Mouse (Mus musculus): ENCODE results near the gene Sspn.

The Sspn gene

DNA sequence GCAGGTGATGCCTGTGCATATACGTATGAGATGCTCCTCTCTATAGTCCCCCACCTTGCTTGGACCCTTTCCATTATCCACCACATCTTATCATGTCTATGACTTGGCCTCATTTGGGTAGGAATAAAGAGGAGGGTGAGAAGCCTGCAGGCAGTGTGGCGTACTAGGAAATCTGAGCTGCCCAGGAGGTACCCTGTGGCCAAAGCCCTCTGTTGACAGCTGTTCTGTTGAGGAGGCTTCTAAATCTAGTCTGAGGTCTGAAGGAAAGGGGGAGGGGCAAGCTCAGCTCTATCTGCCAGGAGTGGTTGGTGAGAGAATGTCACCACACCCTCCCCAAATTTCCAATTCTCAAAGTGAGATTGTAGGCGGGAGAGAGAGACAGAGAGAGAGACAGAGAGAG, 75.3 kb downstream of the Sspn start:
- DNase-seq (ENCODE audit: low read depth, low spot score) = no peak
- Histone ChIP-seq H3K27me3 (ENCODE audit: control insufficient read depth, insufficient read depth, low read length, poor library complexity, severe bottlenecking) (no peaks in the 10 kb centered on the region), H3K36me3 (ENCODE audit: control insufficient read depth, insufficient read depth, low read length, poor library complexity, severe bottlenecking) (no peaks in the 10 kb centered on the region)

DNA sequence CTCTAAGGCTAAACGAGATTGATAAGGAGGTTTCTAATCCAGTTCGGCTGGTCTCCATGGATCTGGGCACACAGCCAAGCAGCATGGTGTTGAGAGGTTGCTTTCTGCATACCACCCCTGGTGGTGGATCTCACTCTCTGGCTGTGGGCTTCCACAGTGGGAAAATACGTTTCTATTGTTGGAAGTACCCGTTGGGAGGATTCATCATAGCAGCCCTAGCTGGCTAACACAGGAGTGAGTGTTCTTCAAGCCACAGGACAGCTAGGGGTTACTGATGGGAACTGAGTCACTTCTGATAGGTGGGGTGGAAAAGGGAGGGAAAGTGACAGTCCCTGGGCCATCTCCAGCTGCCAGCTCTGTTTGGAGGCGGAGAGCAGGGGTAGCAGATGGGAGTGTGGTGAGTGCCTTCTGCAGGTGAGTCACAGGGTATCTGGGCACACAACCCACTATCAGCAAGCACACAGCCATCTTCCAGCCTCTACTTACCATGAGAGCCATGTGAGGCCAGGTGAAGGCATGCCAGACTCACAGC, 77.1 kb downstream of the Sspn start:
- no peaks in the 10 kb centered on the region for H3K27me3 ChIP-seq (ENCODE audit: control insufficient read depth, insufficient read depth, low read length, poor library complexity, severe bottlenecking)
- H3K36me3 ChIP-seq (ENCODE audit: control insufficient read depth, insufficient read depth, low read length, poor library complexity, severe bottlenecking) = no peaks in the 10 kb centered on the region
- no peak for DNase-seq (ENCODE audit: low read depth, low spot score)

DNA sequence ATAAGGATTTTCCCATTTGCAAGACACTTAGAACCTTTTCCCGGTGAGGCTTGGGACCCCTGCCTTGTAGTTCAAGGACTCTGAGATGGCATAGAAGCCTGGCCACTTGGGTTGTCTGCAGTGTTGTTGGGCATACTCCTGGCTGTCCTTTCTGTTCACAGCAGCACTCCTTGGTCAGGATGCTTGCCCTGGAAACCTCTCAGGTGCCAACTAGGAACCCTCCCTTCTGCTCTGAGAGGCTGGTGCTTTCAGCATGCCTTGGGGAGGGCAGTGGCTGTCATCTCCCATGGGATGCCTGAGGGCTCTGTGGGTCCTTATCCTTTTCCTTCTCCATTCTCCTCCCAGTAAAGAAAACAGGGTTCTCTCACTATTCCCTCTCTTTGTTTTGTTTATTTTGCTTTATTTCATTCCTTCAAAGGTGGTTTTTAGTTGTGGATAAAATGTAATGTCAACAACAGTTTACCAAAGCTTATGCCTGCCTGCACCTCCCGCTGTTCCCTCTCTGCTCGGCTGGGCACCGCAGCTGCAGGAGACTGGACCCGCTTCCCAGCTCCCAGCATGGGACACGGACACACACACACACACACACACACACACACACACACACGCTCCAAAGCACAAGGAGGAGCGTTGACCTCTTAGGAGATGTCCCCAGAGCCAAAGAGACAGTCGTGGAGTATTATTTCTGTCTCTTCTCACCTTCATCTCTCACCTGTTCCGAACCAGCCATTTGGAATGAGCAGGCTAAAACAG, 77.9 kb downstream of the Sspn start:
- DNase-seq (ENCODE audit: low read depth, low spot score) = no peak
- Histone ChIP-seq H3K27me3 (ENCODE audit: control insufficient read depth, insufficient read depth, low read length, poor library complexity, severe bottlenecking) (no peaks in the 10 kb centered on the region), H3K36me3 (ENCODE audit: control insufficient read depth, insufficient read depth, low read length, poor library complexity, severe bottlenecking) (no peaks in the 10 kb centered on the region)

DNA sequence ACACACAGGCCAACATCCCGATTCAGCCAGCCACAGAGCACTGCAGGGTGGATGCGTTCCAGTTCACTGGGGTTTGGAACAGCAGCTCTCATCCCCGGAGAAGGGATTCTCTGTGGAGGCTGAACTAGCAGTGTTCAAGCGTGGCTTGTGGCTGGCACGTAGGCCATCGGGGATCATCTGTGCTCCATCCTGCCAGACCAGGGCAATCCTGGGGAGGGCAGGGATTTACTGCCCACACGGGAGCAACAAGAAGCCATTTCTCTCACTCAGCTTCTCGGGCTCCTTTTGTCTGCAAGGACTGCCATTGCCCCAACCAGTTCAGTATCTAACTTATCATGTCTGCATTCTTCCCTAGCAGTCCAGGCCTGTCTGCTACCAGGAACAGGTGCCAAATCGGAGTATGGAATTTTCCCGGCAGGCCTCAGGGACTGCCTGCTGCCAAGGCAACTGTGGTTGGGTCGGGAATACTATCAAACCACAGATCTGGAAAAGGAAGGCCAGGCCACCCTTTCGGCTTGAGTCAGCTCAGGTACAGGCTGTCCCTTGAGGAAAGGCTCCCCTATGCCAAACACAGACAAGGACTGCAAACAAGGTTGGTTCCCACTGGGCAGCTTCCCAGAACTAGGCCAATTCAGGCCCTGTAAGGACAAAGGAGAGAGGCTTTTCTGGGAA, 78.8 kb downstream of the Sspn start:
- DNase-seq (ENCODE audit: low read depth, low spot score) = no peak
- H3K27me3 ChIP-seq (ENCODE audit: control insufficient read depth, insufficient read depth, low read length, poor library complexity, severe bottlenecking) = no peaks in the 10 kb centered on the region
- no peaks in the 10 kb centered on the region for H3K36me3 ChIP-seq (ENCODE audit: control insufficient read depth, insufficient read depth, low read length, poor library complexity, severe bottlenecking)

DNA sequence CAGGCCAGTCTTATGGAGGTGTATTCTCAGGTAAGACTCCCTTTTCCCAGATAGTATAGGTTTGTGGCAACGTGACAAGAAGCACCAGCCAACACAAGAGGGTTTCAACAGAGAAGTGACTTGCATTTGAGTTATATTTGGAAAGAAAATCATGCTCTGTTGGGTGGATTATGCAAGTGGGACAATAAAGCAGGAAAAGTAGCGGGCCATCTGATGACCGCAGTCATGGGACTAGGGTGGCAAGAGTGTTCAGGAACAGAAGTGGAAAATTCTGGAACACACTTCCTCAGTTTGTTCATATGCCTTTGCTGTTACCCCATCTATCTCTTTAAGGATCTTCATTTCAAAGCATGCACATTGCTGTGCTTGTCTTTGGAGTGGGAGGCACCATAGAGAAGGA, 82.9 kb downstream of the Sspn start:
- DNase-seq (ENCODE audit: low read depth, low spot score) = no peak
- no peaks in the 10 kb centered on the region for H3K36me3 ChIP-seq (ENCODE audit: control insufficient read depth, insufficient read depth, low read length, poor library complexity, severe bottlenecking)
- H3K27me3 ChIP-seq (ENCODE audit: control insufficient read depth, insufficient read depth, low read length, poor library complexity, severe bottlenecking) = no peaks in the 10 kb centered on the region

Measured in splenic B cell, adult 2 months (primary cell).